Mouse (Mus musculus) heart, embryonic 13.5 days (tissue): ENCODE results near the gene Mdn1. TPM values are rescaled to one million over a fixed set of nuclear protein-coding genes. Genes with fewer than 3 reads are reported as not detected.

ENCODE experiments used
- ATAC-seq: fragments of 200-750 bp; cut with Nextera tagmentation; 2 replicates; pipeline ENCODE4 v1.8.0; 2017; ENCODE audit warnings: moderate TSS enrichment; ENCODE audit not compliant: insufficient number of reproducible peaks, low FRiP score, low TSS enrichment; ENCODE audit errors: extremely low read depth
- H3K27ac ChIP-seq: fragments of 300-500 bp; sonication (generic); replicated peaks from 2 replicates; pipeline ENCODE4 v1.5.1; 2015; ENCODE audit warnings: moderate library complexity, mild to moderate bottlenecking, inconsistent platforms
- H3K27me3 ChIP-seq: fragments of 300-500 bp; sonication (generic); replicated peaks from 2 replicates; pipeline ENCODE4 v1.6.1; 2015; ENCODE audit warnings: mild to moderate bottlenecking, inconsistent platforms
- H3K36me3 ChIP-seq: fragments of 300-500 bp; sonication (generic); 2 replicates; pipeline ENCODE4 v1.6.1; 2015; ENCODE audit warnings: mild to moderate bottlenecking, inconsistent platforms
- H3K4me1 ChIP-seq: fragments of 300-500 bp; sonication (generic); 2 replicates; pipeline ENCODE4 v1.6.1; 2015; ENCODE audit warnings: inconsistent platforms
- H3K4me2 ChIP-seq: fragments of 300-500 bp; sonication (generic); 2 replicates; pipeline ENCODE4 v1.6.1; 2015; ENCODE audit warnings: inconsistent platforms, mild to moderate bottlenecking, moderate library complexity
- H3K4me3 ChIP-seq: fragments of 300-500 bp; sonication (generic); 2 replicates; pipeline ENCODE4 v1.5.1; 2015; ENCODE audit warnings: moderate library complexity, mild to moderate bottlenecking, inconsistent platforms
- H3K9ac ChIP-seq: fragments of 300-500 bp; sonication (generic); 2 replicates; pipeline ENCODE4 v1.6.1; 2015; ENCODE audit warnings: inconsistent platforms, mild to moderate bottlenecking, moderate library complexity
- H3K9me3 ChIP-seq: fragments of 300-500 bp; sonication (generic); 2 replicates; pipeline ENCODE4 v1.6.1; 2016; ENCODE audit warnings: inconsistent platforms
- WGBS: fragments of 180-500 bp; shearing (Covaris S2); methylation state at CpG from one replicate; pipeline ENCODE4 v1.1.7; 2015; ENCODE audit warnings: mixed read lengths; 5-methylcytosine and 5-hydroxymethylcytosine counted together
- polyA plus RNA-seq: library from polyadenylated mRNA; unstranded; fragments of >200 nt; fragmentation: Nextera tagmentation; extraction: Ambion mirVana; gene quantifications from 2 replicates; pipeline ENCODE4 v1.2.1, GENCODE M21; 2015

Gene Mdn1
- 8.1 and 9.8 TPM in 2 replicates for polyA plus RNA-seq

- Histone ChIP-seq H3K9ac (peak within 1 kb of the TSS; percentile 87), H3K27me3 (no peaks in the 10 kb centered on the region), H3K4me1 (peaks cover 13% of the 10 kb centered on the region), H3K4me3 (peak within 1 kb of the TSS; percentile 85), H3K27ac (peak within 1 kb of the TSS; percentile 51), H3K9me3 (no peaks in the 10 kb centered on the region), H3K36me3 (peaks cover 20% of the 10 kb centered on the region), H3K4me2 (peak within 1 kb of the TSS; percentile 80)
- peak; percentile 88 for ATAC-seq
- WGBS, result under 1% methylated on average over 68 of the region's 68 CpGs
Measured at GRCm38 (mm10) chr4:32656918-32657662, at the start of gene Mdn1. TSS of gene Mdn1 (plus strand) at chr4:32657119.

- Histone ChIP-seq H3K36me3 (peaks cover 9% of the 10 kb centered on the region), H3K4me3 (peak within 1 kb of the TSS; percentile 95), H3K4me1 (peaks cover 22% of the 10 kb centered on the region), H3K27me3 (no peaks in the 10 kb centered on the region), H3K27ac (peak within 1 kb of the TSS; percentile 83), H3K4me2 (peak within 1 kb of the TSS; percentile 88), H3K9ac (peak within 1 kb of the TSS; percentile 95), H3K9me3 (no peaks in the 10 kb centered on the region)
- peak; percentile 100 for ATAC-seq
- WGBS, result under 1% methylated on average over 67 of the region's 67 CpGs
Measured at GRCm38 (mm10) chr4:32615034-32615881, 41.7 kb upstream of the Mdn1 start, which contains the start of gene Casp8ap2. TSS of gene Casp8ap2 (plus strand) at chr4:32615451.

DNA sequence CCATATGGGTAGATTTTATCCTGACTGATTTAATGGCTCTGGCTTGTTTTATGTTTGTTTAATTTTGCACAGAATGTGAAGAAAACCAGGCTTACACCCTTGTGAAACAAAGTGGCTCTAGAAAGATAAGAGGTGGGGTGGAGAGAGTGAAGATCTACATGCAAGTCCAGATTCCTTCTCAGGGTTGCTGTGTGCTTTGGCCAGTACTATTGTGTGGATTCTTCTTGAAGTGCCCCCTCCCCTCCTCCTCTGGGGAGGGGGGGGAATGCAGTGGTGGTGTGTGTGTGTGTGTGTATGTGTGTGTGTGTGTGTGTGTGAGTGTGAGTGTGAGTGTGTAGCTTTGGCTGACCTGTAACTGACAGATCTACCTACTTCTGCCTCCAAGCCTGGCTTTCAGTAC lies 35.3 kb upstream of the Mdn1 start:
- Histone ChIP-seq H3K4me3 (no peak overlapping the region), H3K27me3 (no peaks in the 10 kb centered on the region), H3K36me3 (peaks cover 31% of the 10 kb centered on the region), H3K9ac (no peak overlapping the region), H3K9me3 (no peaks in the 10 kb centered on the region), H3K4me1 (peaks cover 24% of the 10 kb centered on the region), H3K27ac (no peak overlapping the region), H3K4me2 (no peak overlapping the region)
- ATAC-seq, result no peak

DNA sequence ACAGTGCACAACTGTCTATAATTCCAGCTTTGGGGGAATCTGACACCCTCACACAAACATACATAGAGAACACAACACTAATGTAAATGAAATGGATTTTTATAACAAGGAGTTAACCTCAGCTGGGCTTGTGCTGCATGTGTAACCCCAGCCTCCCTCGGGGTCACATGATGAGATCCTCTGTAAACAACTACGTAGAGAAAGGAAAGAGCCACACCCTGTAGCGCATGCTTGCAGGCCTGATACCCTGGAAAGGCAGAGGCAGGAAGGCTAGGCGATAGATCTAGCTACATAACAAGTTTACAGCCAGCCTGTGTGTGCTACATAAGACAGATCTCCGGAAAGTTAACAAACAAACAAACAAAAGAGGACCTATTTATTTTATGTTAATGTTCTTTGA lies 5.2 kb upstream of the Mdn1 start:
- H3K4me3 ChIP-seq, result no peak overlapping the region
- WGBS, result 68% methylated on average over 5 of the region's 5 CpGs
- H3K36me3 ChIP-seq, result peaks cover 63% of the 10 kb centered on the region
- no peak overlapping the region for H3K4me2 ChIP-seq
- no peak overlapping the region for H3K9ac ChIP-seq
- no peaks in the 10 kb centered on the region for H3K9me3 ChIP-seq
- H3K27ac ChIP-seq, result no peak overlapping the region
- H3K4me1 ChIP-seq, result peaks cover 5% of the 10 kb centered on the region; the same call in 1 of the 2 replicates
- H3K27me3 ChIP-seq, result no peaks in the 10 kb centered on the region
- peak; percentile 84 for ATAC-seq

DNA sequence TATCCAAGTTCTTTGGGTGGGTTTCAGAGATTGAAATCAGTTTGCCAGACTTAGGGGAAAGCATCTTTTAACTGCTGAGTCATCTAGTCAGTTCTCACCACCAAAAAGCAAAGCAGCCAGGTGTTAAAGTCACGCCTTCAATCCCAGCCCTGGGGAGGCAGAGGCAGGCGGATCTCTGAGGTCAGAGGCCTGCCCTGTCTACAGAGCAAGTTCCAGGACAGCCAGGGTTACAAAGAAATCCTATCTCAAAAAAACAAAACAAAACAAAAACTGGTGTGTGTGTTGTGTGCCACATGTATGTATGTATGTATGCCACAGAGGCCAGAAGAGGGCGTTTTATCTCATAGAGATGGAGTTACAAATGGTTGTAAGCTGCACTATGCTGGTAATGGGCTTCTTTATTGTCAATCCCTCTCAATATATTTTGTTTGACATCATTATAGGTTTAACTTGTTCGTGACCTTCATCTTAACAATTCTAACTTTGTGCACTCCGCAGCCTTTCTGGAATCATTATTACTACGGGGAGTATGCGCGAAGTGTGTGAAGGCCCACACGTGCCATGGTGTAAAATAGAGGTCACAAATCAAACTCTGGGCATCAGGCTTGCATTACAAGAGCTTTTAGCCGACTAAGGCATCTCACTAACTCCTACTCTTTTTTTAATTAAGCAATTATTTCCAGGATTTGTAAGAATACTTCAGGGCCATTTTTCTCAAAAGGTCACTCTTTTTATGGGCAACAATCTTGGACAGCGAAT lies 594 bp upstream of the Mdn1 start:
- Histone ChIP-seq H3K4me2 (peak overlapping the region; percentile 80), H3K9ac (peak overlapping the region; percentile 70), H3K27ac (peak overlapping the region; percentile 51), H3K27me3 (no peaks in the 10 kb centered on the region), H3K36me3 (peaks cover 27% of the 10 kb centered on the region), H3K4me1 (peaks cover 13% of the 10 kb centered on the region), H3K9me3 (no peaks in the 10 kb centered on the region), H3K4me3 (peak overlapping the region; percentile 85)
- WGBS, result 57% methylated on average over 11 of the region's 11 CpGs
- no peak for ATAC-seq

- ATAC-seq, result no peak
- Histone ChIP-seq H3K27me3 (no peaks in the 10 kb centered on the region), H3K27ac (no peak overlapping the region), H3K4me3 (no peak overlapping the region), H3K9ac (no peak overlapping the region), H3K36me3 (peaks cover 74% of the 10 kb centered on the region), H3K4me2 (no peak overlapping the region), H3K9me3 (no peaks in the 10 kb centered on the region), H3K4me1 (no peaks in the 10 kb centered on the region)
- WGBS, result 83% methylated on average over 4 of the region's 4 CpGs
Measured at GRCm38 (mm10) chr4:32665843-32666242, 8.9 kb downstream of the Mdn1 start.

GRCm38 (mm10) chr4:32668291-32668690 lies 11.4 kb downstream of the Mdn1 start:
- no peaks in the 10 kb centered on the region for H3K9me3 ChIP-seq
- H3K27ac ChIP-seq, result no peak overlapping the region
- no peaks in the 10 kb centered on the region for H3K4me1 ChIP-seq
- 87% methylated on average over 1 of the region's 1 CpGs for WGBS
- ATAC-seq, result no peak
- no peak overlapping the region for H3K9ac ChIP-seq
- no peaks in the 10 kb centered on the region for H3K27me3 ChIP-seq
- peaks cover 90% of the 10 kb centered on the region for H3K36me3 ChIP-seq
- no peak overlapping the region for H3K4me3 ChIP-seq
- H3K4me2 ChIP-seq, result no peak overlapping the region

GRCm38 (mm10) chr4:32669825-32670224 lies 12.9 kb downstream of the Mdn1 start:
- no peak overlapping the region for H3K9ac ChIP-seq
- H3K4me1 ChIP-seq, result no peaks in the 10 kb centered on the region
- peaks cover 89% of the 10 kb centered on the region for H3K36me3 ChIP-seq
- H3K4me3 ChIP-seq, result no peak overlapping the region
- no peak overlapping the region for H3K4me2 ChIP-seq
- 86% methylated on average over 2 of the region's 2 CpGs for WGBS
- H3K9me3 ChIP-seq, result no peaks in the 10 kb centered on the region
- H3K27me3 ChIP-seq, result no peaks in the 10 kb centered on the region
- no peak for ATAC-seq
- H3K27ac ChIP-seq, result no peak overlapping the region

- Histone ChIP-seq H3K27me3 (no peaks in the 10 kb centered on the region), H3K36me3 (peaks cover 90% of the 10 kb centered on the region), H3K4me3 (no peak overlapping the region), H3K9me3 (no peaks in the 10 kb centered on the region), H3K27ac (no peak overlapping the region), H3K9ac (no peak overlapping the region), H3K4me2 (no peak overlapping the region), H3K4me1 (no peaks in the 10 kb centered on the region)
- no peak for ATAC-seq
- 78% methylated on average over 2 of the region's 2 CpGs for WGBS
Measured at GRCm38 (mm10) chr4:32674025-32674424, 17.1 kb downstream of the Mdn1 start.

DNA sequence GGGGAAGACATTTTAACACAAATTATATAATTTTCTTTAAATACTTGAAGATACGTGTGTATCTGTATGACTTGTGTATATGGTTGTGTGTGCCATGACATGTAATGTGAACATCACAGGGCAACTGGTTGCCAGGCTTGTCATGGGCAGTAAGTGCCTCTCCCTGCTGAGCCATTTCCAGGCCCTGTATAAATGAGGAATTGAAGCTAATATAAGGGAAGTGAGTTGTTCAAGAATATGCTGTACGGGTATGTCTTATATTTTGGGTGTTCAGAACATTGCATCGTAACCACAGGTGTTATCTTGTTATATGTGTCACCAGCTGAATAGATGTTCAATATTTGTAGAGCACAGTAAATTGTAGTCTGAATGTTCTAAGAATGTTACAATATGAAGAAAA lies 20.6 kb downstream of the Mdn1 start:
- H3K36me3 ChIP-seq, result peaks cover 86% of the 10 kb centered on the region
- ATAC-seq, result no peak
- WGBS, result 86% methylated on average over 3 of the region's 3 CpGs

DNA sequence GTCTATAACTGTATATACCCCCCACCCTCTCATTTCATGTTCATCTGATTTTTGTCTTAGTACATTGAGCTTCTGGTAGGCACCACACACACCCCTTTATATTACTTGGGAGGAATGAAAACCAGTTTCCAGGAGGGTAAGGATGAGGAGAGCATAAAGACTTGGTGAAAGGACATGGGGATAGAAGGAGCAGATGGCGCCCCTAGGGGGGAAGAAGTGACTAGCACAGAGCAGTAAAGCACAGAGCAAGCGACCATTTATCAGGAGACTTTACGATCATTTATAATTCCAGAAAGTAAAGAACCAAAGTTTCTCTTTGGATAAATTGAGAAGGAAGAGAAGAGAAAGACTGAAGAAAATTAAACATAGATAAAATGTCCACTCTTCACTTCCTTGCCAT lies 23.9 kb downstream of the Mdn1 start:
- Histone ChIP-seq H3K4me1 (peaks cover 5% of the 10 kb centered on the region; the same call in 1 of the 2 replicates), H3K36me3 (peaks cover 86% of the 10 kb centered on the region), H3K4me3 (no peak overlapping the region), H3K9ac (no peak overlapping the region), H3K9me3 (no peaks in the 10 kb centered on the region), H3K27me3 (no peaks in the 10 kb centered on the region), H3K4me2 (no peak overlapping the region), H3K27ac (no peak overlapping the region)
- 81% methylated on average over 3 of the region's 3 CpGs for WGBS
- no peak for ATAC-seq

More for the DNA sequence above, 20.6 kb downstream of the Mdn1 start:
- Histone ChIP-seq H3K4me2 (no peak overlapping the region), H3K9me3 (no peaks in the 10 kb centered on the region), H3K9ac (no peak overlapping the region), H3K4me1 (peaks cover 5% of the 10 kb centered on the region; the same call in 1 of the 2 replicates), H3K27ac (no peak overlapping the region), H3K4me3 (no peak overlapping the region), H3K27me3 (no peaks in the 10 kb centered on the region)
